In genomic region chr6:127147665-127148064, GRCm38 (mm10) we compare ENCODE assay signal across 8 mouse cellular contexts. TPM values are rescaled to one million over a fixed set of nuclear protein-coding genes. Genes with fewer than 3 reads are reported as not detected.
DNase-seq lines count a peak whose midpoint lies in the region; ATAC-seq and TF ChIP-seq lines count a peak whose summit lies in the region.

No protein-coding gene starts in this region.

- H3K27me3 ChIP-seq in Patski, result no peaks in the 10 kb centered on the region

- in situ Hi-C loops in Patski (cut with MboI; ENCODE audit: low pct_unique_long_range_greater_than_20kb), result loop anchor here (5.0 kb wide), 3 partner anchors 180 to 300 kb away; partner anchors contain the start of gene Parp11

- POLR2A ChIA-PET in Patski (lab: Charles Lee), result interaction anchor here (0.6 kb wide), 1 partner anchor 9 kb away, joined by 3 read pairs; no protein-coding TSS in a partner anchor

- ATAC-seq in Patski, result peak; percentile 34
- ATAC-seq in hematopoietic stem cell, adult 5-6 weeks (replicated peaks in 1 of 2; ENCODE audit: insufficient read depth in 1 of 2, low FRiP score in 2 of 2, low TSS enrichment in 1 of 2, low read depth in 1 of 2, poor library complexity in 2 of 2, severe bottlenecking in 2 of 2), result peak; percentile 24 to 32; a peak in 3 of 4 replicates

- no peak for TF ChIP-seq CTCF in Patski (IDR thresholded peaks at IDR 0.05)

- DNase-seq in Patski (ENCODE audit: low read depth, low spot score), result peak; percentile 50
- peak; percentile 67 for DNase-seq in cerebellum, adult 8-10 months
- peak; percentile 98 for DNase-seq in forelimb bud, embryonic 11.5 days (ENCODE audit: low read depth, low spot score)
- DNase-seq in layer of hippocampus, postnatal 10 days (ENCODE audit: low spot score in 2 of 2), result peak; percentile 89 to 91
- DNase-seq in lung, postnatal 25 days (ENCODE audit: low spot score), result peak; percentile 91
- DNase-seq in retina, postnatal 7 days (ENCODE audit: low read depth, low spot score), result peak; percentile 81
- DNase-seq in urinary bladder, adult 2 months (ENCODE audit: low spot score), result peak; percentile 59

- CTCF ChIA-PET in Patski (lab: Charles Lee), result interaction anchor here (0.6 to 2.7 kb wide), 15 partner anchors 12 to 301 kb away, joined by 3 to 26 read pairs (median 4); partner anchors contain the start of gene Parp11

RNA-seq across cellular contexts. Expression of gene Ccnd2, which starts 4.3 kb away (rescaled TPM):
- polyA plus RNA-seq in Patski (2021), result 89.6 TPM
- 57.3 and 129 TPM in 2 replicates for total RNA-seq in hematopoietic stem cell, adult 5-6 weeks (2017)
- total RNA-seq in layer of hippocampus, postnatal 10 days (2021), result 100 to 1,000 TPM; 190 to 200 TPM
- 49.3 and 62.8 TPM in 2 replicates for polyA plus RNA-seq in urinary bladder, adult 2 months (2012; rRNA removed)

RNA-seq across cellular contexts. Expression of gene Tigar, which starts 38.3 kb away (rescaled TPM):
- polyA plus RNA-seq in Patski (2021), result 14.4 TPM
- 3.4 and 3.8 TPM in 2 replicates for total RNA-seq in hematopoietic stem cell, adult 5-6 weeks (2017)
- total RNA-seq in layer of hippocampus, postnatal 10 days (2021), result 10 to 100 TPM; 29.3 to 30.3 TPM
- 6.0 and 7.3 TPM in 2 replicates for polyA plus RNA-seq in urinary bladder, adult 2 months (2012; rRNA removed)

Comparison
In these comparisons a context has a peak if more than half of its experiments do, and no peak if none do; other contexts are left out.
1. Peak in every context shown above with its lines: DNase-seq and ATAC-seq.